Mouse (Mus musculus) ES-E14 (cell line): ENCODE measurements around the gene Ptprm.

Source experiments
- HCFC1 ChIP-seq: IDR thresholded peaks from 2 replicates; pipeline ENCODE4 v1.6.1; 2012; ENCODE audit warnings: low read length, inconsistent platforms, borderline replicate concordance; ENCODE audit not compliant: insufficient read depth
- MAFK ChIP-seq: IDR thresholded peaks from 2 replicates; pipeline ENCODE4 v1.6.1; 2014; ENCODE audit warnings: mild to moderate bottlenecking, low read depth, low read length, inconsistent platforms; ENCODE audit not compliant: insufficient read depth
- ZNF384 ChIP-seq: IDR thresholded peaks from 2 replicates; pipeline ENCODE4 v1.6.1; 2012; ENCODE audit warnings: low read depth, low read length, inconsistent platforms

DNA sequence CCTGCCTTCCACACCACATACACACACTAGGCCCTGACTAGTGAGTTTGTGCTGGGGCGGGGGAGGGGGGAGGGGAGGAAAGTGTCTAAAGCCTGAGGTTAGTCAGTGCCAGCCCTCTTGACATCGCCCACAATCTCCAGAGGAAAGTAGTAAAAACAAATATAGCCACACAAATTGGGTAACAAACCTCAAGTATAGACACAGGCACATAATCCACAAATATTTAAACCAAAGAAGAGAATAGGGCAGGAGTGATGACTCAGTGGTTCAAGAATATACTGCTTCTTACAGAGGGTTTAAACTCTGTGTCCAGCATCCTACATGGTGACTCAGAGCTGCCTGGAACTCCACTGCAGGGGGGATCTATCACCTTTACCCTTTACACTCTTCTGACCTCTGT, 203.8 kb downstream of the Ptprm start:
- no peak for TF ChIP-seq ZNF384
- no peak for TF ChIP-seq HCFC1
- TF ChIP-seq MAFK, result no peak
